Mouse (Mus musculus) CH12.LX (cell line): ENCODE data around the gene Gm39566. TPM values are rescaled to one million over a fixed set of nuclear protein-coding genes. Genes with fewer than 3 reads are reported as not detected.

ENCODE experiments used
- DNase-seq: peaks from one replicate; pipeline ENCODE4 v3.0.0-alpha.2; 2013; ENCODE audit errors: extremely low read depth
- H3K27ac ChIP-seq: 2 replicates; pipeline ENCODE4 v1.5.1; 2012; ENCODE audit warnings: low read depth, mild to moderate bottlenecking, control low read depth, moderate library complexity; ENCODE audit not compliant: insufficient read depth
- H3K27me3 ChIP-seq: replicated peaks from 2 replicates; pipeline ENCODE3; 2012; ENCODE audit warnings: inconsistent platforms
- H3K36me3 ChIP-seq, 2 experiments: replicated peaks in 1 of 2; 2 replicates each; pipeline versions ENCODE3 to v1.6.1; 2012; ENCODE audit warnings: inconsistent platforms in 1 of 2, low read length in 1 of 2, mild to moderate bottlenecking in 1 of 2, mixed read lengths in 1 of 2, moderate library complexity in 1 of 2; ENCODE audit not compliant: control insufficient read depth in 1 of 2, insufficient read depth in 1 of 2
- H3K4me1 ChIP-seq, 2 experiments: 2 replicates each; pipeline ENCODE4 v1.6.1; 2012; ENCODE audit warnings: inconsistent platforms in 1 of 2, moderate library complexity in 1 of 2; ENCODE audit not compliant: insufficient read depth in 2 of 2, control insufficient read depth in 1 of 2
- H3K4me2 ChIP-seq: 2 replicates; pipeline ENCODE4 v1.6.1; 2012; ENCODE audit warnings: low read depth, mild to moderate bottlenecking, control low read depth; ENCODE audit not compliant: poor library complexity, insufficient read depth, severe bottlenecking
- H3K4me3 ChIP-seq, 3 experiments: fragments of 150-350 bp in 1 of 3; sonication (generic) in 1 of 3; replicated peaks in 1 of 3; 2 replicates each; pipeline versions ENCODE3 to v1.5.1; 2011 to 2012; ENCODE audit warnings: low read depth in 2 of 3, low read length in 2 of 3, mild to moderate bottlenecking in 2 of 3, moderate library complexity in 2 of 3, control low read depth in 1 of 3, improper control_type of control experiment in 1 of 3, inconsistent platforms in 1 of 3, mixed read lengths in 1 of 3; ENCODE audit not compliant: poor library complexity in 1 of 3
- H3K79me2 ChIP-seq: replicated peaks from 2 replicates; pipeline ENCODE4 v1.6.1; 2012; ENCODE audit warnings: mild to moderate bottlenecking, moderate library complexity; ENCODE audit not compliant: control insufficient read depth, poor library complexity, insufficient read depth, severe bottlenecking; ENCODE audit errors: extremely low read depth
- H3K9ac ChIP-seq: 2 replicates; pipeline ENCODE4 v1.6.1; 2012; ENCODE audit warnings: low read depth, mild to moderate bottlenecking, control low read depth, moderate library complexity; ENCODE audit not compliant: insufficient read depth
- H3K9me3 ChIP-seq: replicated peaks from 2 replicates; pipeline ENCODE3; 2012; ENCODE audit warnings: low read length, inconsistent platforms, mixed read lengths
- CHD1 ChIP-seq: IDR thresholded peaks from 2 replicates; pipeline ENCODE4 v1.6.1; 2012; ENCODE audit warnings: low read depth, low read length, improper control_type of control experiment, inconsistent platforms
- JUND ChIP-seq: conservative IDR thresholded peaks from 2 replicates; pipeline ENCODE4 v1.6.1; 2011; ENCODE audit warnings: low read depth, low read length, improper control_type of control experiment
- RAD21 ChIP-seq: IDR thresholded peaks from 2 replicates; pipeline ENCODE4 v1.6.1; 2011; ENCODE audit warnings: low read depth, mild to moderate bottlenecking, low read length, improper control_type of control experiment, moderate library complexity
- SMC3 ChIP-seq: IDR thresholded peaks from 2 replicates; pipeline ENCODE4 v1.6.1; 2011; ENCODE audit warnings: low read depth, low read length, improper control_type of control experiment
- TCF12 ChIP-seq: IDR thresholded peaks from 2 replicates; pipeline ENCODE4 v1.6.1; 2014; ENCODE audit warnings: low read depth, mild to moderate bottlenecking, inconsistent platforms, low read length, improper control_type of control experiment
- USF1 ChIP-seq: IDR thresholded peaks from 2 replicates; pipeline ENCODE4 v1.6.1; 2014; ENCODE audit warnings: low read depth, mild to moderate bottlenecking, inconsistent platforms, low read length, improper control_type of control experiment
- USF2 ChIP-seq: conservative IDR thresholded peaks from 2 replicates; pipeline ENCODE4 v1.6.1; 2011; ENCODE audit warnings: low read depth, low read length, improper control_type of control experiment
- ZC3H11A ChIP-seq: IDR thresholded peaks from 2 replicates; pipeline ENCODE4 v1.6.1; 2012; ENCODE audit warnings: low read depth, mild to moderate bottlenecking, inconsistent platforms, low read length, improper control_type of control experiment
- ZKSCAN1 ChIP-seq: IDR thresholded peaks from 2 replicates; pipeline ENCODE4 v1.6.1; 2012; ENCODE audit warnings: low read depth, inconsistent platforms, low read length, improper control_type of control experiment, borderline replicate concordance
- ZMIZ1 ChIP-seq: IDR thresholded peaks from 2 replicates; pipeline ENCODE4 v1.6.1; 2012; ENCODE audit warnings: low read depth, mild to moderate bottlenecking, inconsistent platforms, low read length, improper control_type of control experiment
- dilution Hi-C: fragments of 300-500 bp; cut with MboI; formaldehyde crosslinking; loops from 2 replicates; pipeline ENCODE4 v1.14.3; 2020; ENCODE audit warnings: low sequenced_read_pairs; ENCODE audit not compliant: extremely low pct_unique_long_range_greater_than_20kb, extremely low pct_ligation_motif_present
- in situ Hi-C: fragments of 300-500 bp; cut with MboI; formaldehyde crosslinking; loops from 3 replicates; pipeline ENCODE4 v1.14.3; 2019; ENCODE audit warnings: low sequenced_read_pairs, low pct_ligation_motif_present, low pct_unique_long_range_greater_than_20kb, mixed read lengths
- polyA plus RNA-seq: library from polyadenylated mRNA; unstranded; fragments of >175 nt; gene quantifications from 2 replicates; pipeline ENCODE4 v1.2.1, GENCODE M21; 2012; ENCODE audit warnings: low read depth; ENCODE audit not compliant: insufficient read length
- total RNA-seq, 2 experiments: library from RNA; depleted of rRNA; stranded (reverse); fragments of 300-350 nt in 1 of 2; fragments of >200 nt in 1 of 2; gene quantifications; 2 replicates each; pipeline ENCODE4 v1.2.3; 2012 to 2014

The Gm39566 gene
- total and polyA plus RNA-seq, 3 experiments, result not detected

DNA sequence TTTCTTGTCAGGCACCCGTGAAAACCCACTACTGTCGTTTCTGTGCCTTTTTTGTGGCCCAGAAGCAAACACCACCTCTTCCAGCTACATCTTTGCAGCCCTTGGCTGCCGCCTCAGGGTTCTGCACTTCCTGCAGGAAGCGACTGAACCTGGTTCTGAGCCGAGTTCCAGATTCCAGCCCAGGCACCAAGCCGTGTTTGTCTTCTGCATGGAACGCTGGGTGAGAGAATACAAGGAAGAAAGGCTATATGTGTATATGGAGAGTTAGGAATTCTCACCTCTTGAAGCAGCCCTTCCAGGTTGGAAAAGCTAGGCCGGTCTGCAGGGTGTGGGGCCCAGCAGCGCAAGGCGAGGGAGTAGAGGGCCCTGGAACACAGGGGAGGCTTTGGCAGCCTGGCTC lies 39.6 kb upstream of the Gm39566 start:
- Histone ChIP-seq H3K4me3 (no peak overlapping the region), H3K27me3 (no peaks in the 10 kb centered on the region), H3K4me2 (no peak overlapping the region), H3K4me1 (peaks cover 6 to 16% of the 10 kb centered on the region in 2 experiments), H3K36me3 (peaks cover 0 to 28% of the 10 kb centered on the region in 2 experiments), H3K27ac (no peak overlapping the region), H3K79me2 (no peaks in the 10 kb centered on the region), H3K9ac (no peak overlapping the region), H3K9me3 (no peaks in the 10 kb centered on the region)
- dilution Hi-C loops (no loop called here), in situ Hi-C loops (no loop called here)
- TF ChIP-seq TCF12, result no peak
- TF ChIP-seq USF2, result no peak
- TF ChIP-seq SMC3, result no peak
- no peak for TF ChIP-seq RAD21
- no peak for TF ChIP-seq ZKSCAN1
- TF ChIP-seq CHD1, result no peak
- no peak for TF ChIP-seq ZMIZ1
- no peak for DNase-seq

DNA sequence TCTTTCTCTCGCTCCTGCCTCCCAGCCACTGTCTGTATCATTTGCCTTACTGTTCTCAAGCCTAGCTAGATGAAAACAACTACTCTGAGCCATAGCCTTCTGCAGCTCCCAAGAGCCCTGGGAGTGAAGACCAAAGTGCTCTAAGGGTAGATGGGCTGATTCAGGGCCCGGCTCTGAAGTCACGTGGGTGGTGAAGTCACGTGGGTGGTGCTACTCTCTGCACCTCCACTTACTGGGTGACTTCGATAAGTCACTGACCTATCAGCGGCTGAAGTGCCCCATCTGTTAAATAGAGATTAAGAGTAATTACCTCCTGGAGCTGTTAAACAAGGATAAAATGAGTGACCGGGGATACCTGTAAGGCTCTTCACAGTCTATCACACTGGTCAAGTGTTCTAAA lies 38.9 kb upstream of the Gm39566 start:
- H3K27ac ChIP-seq, result no peak overlapping the region
- in situ Hi-C loops, result no loop called here
- TF ChIP-seq JUND (no peak), USF2 (peak; percentile 75), USF1 (peak; percentile 72)
- no peak overlapping the region for H3K9ac ChIP-seq
- no peak for DNase-seq
- peaks cover 0 to 35% of the 10 kb centered on the region in 2 experiments for H3K36me3 ChIP-seq
- peaks cover 6 to 20% of the 10 kb centered on the region in 2 experiments for H3K4me1 ChIP-seq
- H3K4me3 ChIP-seq, result no peak overlapping the region
- H3K79me2 ChIP-seq, result no peaks in the 10 kb centered on the region
- no peak overlapping the region for H3K4me2 ChIP-seq
- dilution Hi-C loops, result no loop called here
- H3K27me3 ChIP-seq, result no peaks in the 10 kb centered on the region
- H3K9me3 ChIP-seq, result no peaks in the 10 kb centered on the region

DNA sequence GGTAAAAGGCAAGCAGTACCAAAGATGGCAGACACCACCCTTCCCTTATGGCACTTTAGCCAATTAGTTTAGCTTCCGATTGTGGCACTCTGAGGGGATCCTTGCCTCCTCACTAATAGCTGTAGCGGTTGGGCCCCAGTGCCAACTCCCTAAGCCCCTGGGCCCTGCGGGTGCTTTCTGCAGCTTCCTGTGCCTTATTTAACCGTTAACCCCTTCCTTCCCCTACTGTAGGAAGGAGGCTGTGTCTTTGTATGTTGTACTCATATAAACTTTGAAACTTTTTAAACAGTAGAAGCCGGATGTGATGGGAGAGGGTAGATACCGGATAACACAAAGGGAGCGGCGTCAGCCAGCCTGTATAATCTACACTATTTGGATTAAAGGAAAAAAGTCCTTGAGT lies 35.7 kb upstream of the Gm39566 start:
- peaks cover 0 to 47% of the 10 kb centered on the region in 2 experiments for H3K36me3 ChIP-seq
- H3K4me3 ChIP-seq, result no peak overlapping the region
- H3K79me2 ChIP-seq, result no peaks in the 10 kb centered on the region
- TF ChIP-seq ZC3H11A, result no peak
- no peak for DNase-seq
- H3K4me2 ChIP-seq, result no peak overlapping the region
- peaks cover 5 to 24% of the 10 kb centered on the region in 2 experiments for H3K4me1 ChIP-seq
- H3K9ac ChIP-seq, result no peak overlapping the region
- H3K27me3 ChIP-seq, result no peaks in the 10 kb centered on the region
- no peak overlapping the region for H3K27ac ChIP-seq
- dilution Hi-C loops, result no loop called here
- no peaks in the 10 kb centered on the region for H3K9me3 ChIP-seq
- in situ Hi-C loops, result no loop called here
